Mouse (Mus musculus) inflammation-experienced regulatory T-cells, adult 6 months (primary cell): ENCODE results near the gene Hadh. TPM values are rescaled to one million over a fixed set of nuclear protein-coding genes. Genes with fewer than 3 reads are reported as not detected.

Source experiments
- ATAC-seq: one replicate; pipeline ENCODE4 v1.8.0; 2017
- polyA plus RNA-seq, 3 experiments: library from polyadenylated mRNA; unstranded; fragments of 100-300 nt; shearing (Covaris generic); gene quantifications; one replicate each; pipeline ENCODE4 v1.2.1; 2017

Hadh gene
- polyA plus RNA-seq, 3 experiments from 2014 or later = 59.7 to 85.1 (median 81.0) TPM

DNA sequence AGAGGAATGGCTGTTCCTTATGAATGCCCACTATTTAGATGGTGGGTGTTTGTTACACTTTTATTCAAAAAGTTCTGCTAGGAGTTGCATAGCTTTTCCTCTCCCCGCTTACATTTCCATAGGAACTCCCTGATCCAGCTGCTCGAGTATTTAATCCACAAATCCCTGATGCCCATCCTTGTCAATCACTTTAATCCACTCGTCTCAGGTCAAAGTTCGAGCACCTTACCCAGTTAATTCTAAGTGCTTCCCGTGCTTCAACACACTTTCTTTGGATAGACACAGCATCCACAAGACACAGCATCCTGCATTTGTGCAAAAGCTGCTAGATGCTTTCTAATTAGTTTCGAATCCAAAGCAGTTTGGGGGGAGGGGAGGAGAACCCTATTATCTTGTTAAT, 1.5 kb downstream of the Hadh start:
- ATAC-seq = no peak

DNA sequence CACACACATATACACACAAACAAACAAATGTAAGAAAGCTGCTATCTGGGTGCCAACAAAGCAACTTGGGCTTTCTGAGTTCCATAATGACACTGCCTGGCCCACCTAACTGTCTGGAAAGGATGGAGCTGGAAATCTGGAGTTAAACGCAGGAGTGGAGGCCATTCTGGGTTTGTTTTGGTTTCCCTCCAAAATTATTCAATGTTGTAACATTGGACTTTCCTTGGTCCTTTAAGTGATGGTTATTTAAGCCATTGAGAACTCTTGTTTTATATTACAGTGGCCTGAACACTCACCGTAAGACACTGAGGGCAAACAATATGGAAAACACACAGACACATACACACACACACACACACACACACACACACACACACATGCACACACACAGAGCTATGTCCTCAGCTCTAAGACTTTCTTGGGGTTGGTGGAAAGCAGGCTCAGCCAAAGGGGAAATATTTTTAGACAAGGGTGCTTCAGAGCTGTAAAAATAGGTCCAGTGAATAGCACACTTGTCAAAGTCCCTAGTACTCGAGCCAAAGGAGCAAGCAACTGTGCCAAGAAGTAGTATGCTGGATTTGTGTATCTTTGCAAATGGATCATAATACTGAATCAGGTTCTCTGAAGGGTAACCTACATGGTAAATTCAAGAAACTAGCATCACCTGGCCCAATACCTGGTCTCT, 5.4 kb downstream of the Hadh start:
- ATAC-seq = no peak

DNA sequence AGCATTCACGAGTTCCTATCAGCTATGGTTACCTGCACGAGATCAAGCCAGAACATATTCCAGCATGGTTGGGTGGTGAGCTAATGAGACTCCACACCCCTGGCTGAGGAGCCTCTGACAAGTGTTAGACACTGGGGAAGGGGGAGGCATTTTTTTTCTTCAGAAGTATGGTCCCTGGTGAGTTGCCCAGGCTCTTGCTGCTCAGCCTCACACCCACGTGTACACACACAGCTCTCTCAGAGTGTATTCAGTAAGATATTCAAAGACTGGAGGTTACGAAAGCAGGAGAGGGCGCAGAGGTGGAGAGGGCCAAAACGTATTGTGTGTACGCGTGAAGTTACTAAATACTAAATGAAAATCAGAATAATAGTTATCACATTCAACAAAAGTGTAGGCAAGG, 6.4 kb downstream of the Hadh start:
- ATAC-seq = no peak

DNA sequence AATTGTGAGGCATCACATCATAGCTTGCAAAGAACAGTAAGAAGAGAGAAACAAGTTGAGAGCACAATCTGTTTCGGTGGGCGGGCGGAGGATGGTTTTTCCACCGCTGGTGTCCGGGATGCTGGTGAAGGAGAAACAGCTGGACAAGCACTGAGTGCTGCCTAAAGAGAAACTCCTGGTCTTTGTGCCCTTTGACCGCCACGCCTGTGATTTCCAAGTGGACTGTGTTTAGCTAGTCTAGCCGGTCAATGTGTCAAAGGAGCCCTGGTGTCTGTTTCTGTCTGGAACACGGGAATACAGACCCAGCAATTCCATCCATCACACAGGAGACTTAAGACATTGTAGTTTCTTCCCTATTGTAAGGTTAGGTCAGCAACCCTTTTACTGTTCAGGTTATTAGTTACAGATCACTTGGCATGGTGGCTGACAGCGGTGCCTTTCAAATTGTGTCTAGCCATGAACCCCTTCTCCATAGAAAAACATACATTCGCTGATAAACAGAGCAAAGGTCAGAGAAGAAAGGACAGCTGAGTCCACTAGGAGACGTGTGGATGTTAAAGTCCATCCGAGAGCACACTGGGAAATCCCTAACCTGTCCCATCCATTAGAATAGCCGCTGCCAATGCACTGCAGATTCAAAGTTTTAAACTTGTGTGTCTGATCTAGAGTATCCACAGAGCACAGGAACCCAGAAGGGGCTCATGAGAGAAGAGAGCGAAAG, 8.0 kb downstream of the Hadh start:
- no peak for ATAC-seq

DNA sequence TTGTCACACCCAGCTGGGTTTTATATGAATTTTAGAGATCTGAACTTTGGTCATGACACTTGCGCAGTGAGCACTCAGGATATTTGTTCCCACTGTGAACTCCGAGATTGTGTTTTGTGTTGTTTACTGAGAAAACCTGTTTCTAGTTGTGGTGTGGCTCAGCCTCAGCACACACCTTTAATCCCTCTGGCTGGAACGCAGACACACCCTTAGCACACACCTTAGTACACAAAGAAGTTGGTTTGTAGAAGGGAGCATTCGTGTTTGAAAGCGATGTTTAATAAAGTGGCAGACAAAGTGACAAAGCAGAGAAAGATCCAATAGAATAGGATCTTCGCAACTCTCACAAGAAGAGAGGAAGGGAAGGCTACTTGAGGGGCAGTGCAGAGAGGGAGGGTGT, 11.5 kb downstream of the Hadh start:
- ATAC-seq = no peak

DNA sequence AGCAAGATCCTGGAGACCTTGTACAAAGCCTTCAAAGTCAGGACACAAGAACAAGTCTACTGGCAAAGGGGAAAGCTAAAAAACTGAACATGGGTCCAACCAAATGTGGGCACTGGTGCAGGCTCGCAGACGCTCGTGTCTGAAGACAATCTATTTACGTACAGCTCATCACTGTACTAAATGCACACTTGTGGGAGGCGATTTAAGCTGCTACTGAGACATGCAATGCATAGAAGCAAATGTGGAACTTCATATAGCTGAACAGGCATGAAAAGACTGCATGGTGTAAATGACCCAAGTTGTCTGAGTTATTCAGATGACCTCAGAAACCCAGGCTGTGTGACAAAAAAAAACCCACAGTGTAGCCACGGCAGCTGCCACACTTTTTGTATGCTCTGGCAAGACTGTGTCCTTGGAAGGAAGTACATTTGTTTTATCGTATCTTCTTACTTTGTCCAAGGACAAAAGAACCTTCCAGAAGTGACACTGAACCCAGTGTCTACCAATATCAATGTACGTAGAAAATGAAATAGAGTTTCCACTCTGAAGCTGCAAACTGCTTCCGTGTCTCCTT, 12.4 kb downstream of the Hadh start:
- ATAC-seq = no peak

DNA sequence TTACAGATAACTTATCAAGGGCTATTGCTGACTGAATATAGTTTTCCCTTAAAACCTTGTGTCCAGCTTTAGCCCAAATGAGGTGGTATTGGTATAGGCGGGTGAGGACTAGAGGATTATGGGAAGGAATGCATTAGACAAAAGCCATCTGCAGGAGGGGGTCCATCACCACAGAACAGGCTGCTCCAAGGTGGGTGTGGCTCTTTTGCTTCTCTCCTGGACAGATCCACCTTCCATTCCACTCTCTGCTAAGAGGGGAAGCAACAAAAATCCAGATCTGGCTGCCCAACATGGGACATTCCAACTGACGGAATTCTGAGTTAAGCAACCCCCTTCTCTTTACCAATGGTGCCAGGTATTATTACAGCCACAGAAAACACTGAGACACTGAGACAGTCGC, 13.0 kb downstream of the Hadh start:
- ATAC-seq = no peak

DNA sequence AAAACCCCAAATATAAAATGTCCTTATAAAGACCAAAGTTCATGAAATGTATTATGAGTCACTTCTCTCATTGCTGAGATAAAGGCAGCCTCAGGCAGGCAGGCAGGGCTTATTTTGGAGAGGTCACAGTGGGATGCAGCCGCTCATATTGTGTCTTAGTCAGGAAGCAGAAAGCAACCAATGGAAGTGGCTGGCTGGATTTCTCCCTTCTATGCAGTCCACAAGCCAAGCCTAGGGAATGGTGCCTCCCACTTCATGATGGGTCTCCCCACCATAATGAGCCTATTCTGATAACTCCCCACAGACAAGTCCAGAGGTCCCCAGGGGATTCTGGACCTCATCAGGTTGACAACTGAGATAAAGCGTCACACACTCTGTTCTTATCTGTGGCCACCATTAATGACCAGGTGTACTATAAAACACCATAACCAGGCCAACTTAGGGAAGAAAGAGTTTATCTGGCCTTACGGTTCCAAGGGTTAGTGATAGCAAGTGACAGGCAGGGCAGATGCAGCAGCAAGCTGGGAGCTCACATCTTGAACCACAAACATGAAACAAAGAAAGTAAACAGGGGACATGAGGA, 16.4 kb downstream of the Hadh start:
- ATAC-seq = no peak

DNA sequence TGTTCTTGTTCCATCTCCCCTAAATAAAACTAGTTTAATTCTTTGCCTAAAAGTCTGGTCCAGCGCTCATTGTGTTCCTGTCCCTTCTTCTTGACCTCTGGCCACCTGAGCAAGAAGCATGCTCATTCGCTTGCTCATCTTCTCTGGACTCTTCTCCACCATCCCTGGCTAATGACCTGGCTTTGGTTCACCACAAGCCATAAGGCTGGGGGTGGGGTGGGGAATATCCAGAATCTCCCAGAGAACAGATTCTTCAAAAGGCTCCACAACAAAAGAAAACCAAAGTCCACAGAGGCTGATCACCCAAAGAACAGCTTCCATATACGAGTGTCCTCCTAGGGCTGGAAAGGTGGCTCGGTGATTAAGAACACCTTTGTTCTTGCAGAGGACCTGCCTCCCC, 16.9 kb downstream of the Hadh start:
- ATAC-seq = no peak

DNA sequence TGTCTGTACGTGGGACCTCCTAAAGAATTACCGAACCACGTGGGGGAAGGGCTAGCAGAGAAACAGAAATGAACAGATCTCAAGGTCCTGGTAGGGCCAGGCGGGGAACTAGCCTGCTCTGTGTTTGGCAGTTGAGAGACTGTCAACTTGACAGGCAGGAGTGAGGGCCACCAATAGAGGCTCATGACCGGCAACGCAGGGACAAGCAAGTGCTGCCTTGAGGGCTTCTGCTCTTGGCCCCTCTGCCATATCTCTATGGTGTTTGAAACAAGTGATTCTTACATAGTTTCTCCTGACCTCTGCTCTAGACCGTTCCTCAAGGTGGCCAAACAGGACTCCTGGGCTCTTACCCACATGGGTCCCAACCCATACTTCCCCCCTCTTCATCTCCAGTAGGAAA, 20.3 kb downstream of the Hadh start:
- ATAC-seq = no peak

DNA sequence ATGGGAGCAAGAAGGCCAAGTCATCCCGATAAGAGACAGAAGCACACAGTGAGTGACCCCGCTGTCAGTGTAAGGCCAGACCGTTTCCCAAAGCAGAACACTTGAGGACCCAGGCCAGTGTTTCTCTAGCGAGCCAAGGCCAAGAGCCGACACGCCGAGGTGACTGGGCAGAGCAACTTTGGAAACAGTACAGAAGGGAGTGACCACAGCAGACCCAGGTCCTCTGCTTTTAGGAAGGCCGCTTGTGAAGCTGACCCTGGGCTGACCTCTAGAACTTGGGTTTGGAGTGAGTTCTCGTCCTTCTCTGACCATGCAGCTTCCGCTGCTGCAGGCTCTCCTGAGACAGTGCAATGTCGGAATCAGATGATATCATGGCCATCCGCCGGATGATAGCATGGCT, 20.9 kb downstream of the Hadh start:
- ATAC-seq = no peak

DNA sequence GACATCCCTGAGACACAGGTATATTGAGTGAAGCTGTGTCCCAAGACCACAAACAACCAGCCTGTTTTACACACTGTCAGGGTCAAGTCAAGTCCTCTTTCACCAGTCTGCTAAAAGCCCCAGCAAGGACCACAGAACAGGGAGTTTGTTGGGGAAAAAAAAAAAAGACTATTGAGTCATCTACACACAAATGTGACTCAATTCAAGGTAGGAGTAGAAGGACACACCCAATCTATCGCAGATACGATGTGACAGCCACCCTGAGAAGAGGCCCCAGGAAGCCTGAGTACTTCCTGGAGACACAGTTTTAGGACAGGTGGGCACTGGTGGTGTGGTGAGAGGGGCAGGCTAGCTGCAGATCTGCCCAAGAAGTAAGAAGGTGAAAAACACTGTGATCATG, 21.6 kb downstream of the Hadh start:
- ATAC-seq = peak; percentile 27

DNA sequence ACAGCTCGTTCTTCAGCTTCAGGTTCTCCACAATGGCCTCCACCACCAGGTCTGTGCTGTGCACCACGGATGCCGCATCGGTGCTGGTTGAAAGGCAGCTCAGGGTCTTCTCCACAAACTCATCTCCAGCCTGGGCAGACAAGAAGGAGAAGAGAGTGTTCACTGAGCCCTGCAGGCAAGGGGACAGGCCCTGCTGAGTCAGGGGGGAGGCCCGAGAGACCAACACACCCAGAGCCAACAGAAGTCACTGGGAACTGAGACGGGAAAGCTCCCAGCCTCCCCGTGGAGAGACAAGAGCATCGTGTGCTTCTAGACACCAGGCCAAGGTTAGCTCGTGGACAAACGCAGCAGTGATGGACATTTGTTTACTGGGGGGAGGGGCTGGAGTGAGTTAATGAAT, 23.5 kb downstream of the Hadh start:
- ATAC-seq = no peak

DNA sequence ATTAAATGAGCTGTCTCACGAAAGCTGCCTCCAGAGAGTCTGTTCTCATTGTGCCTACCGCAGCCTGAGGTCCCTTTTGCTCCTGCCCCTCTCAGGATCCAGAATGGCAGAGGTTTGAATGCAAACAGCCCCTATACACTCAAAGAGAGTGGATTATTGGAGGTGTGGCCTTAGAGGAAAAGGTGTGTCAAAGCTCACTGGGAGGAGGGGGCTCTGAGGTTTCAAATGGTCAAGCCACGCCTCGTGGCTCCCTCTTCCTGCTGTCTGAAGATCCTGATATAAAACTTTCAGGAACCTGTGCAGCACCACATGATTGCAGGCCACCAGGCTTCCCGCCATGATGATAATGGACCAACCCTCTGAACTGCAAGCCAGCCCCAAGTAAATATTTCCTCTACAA, 24.1 kb downstream of the Hadh start:
- no peak for ATAC-seq

DNA sequence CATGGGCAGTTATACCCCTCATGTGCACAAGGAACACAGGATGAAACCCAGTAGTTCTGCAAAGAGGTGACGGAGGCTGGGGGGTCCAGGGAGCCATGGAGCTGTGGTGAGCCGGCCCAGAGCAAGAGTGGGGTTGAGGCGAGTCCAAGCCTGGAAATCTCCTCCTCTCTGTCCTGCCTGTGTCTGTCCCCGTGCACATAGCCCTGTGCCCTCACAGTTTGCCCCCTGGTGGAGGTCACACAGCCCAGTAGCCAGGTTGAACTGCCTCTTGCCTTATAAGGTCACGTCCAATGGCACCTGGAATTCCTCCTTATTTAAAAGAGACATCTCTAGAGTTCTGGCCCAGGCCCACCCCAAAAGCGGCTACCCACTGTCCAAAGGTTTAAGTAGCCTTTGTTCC, 24.5 kb downstream of the Hadh start:
- no peak for ATAC-seq

DNA sequence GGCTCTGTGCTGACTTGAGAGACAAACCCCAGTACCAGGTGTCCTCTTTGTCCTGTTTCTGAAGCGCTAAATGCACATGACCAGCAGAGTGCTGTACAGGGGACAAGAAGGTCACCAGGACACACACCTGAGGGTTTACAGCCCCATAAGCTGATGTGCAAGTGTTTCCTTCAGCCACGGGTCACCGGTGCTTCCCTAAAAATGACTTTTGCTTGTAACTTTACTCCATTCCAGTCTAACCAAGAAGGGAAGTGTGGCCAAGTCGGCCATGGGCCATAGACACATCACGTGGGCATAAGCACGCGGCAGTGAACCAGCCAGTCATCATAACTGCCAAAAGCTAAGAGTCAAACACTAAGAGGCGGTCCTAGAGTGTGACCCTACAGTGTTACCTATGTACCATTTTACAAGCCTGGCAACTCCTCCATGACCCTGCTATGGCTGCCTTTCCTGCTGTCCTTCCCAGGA, 25.3 kb downstream of the Hadh start:
- no peak for ATAC-seq

DNA sequence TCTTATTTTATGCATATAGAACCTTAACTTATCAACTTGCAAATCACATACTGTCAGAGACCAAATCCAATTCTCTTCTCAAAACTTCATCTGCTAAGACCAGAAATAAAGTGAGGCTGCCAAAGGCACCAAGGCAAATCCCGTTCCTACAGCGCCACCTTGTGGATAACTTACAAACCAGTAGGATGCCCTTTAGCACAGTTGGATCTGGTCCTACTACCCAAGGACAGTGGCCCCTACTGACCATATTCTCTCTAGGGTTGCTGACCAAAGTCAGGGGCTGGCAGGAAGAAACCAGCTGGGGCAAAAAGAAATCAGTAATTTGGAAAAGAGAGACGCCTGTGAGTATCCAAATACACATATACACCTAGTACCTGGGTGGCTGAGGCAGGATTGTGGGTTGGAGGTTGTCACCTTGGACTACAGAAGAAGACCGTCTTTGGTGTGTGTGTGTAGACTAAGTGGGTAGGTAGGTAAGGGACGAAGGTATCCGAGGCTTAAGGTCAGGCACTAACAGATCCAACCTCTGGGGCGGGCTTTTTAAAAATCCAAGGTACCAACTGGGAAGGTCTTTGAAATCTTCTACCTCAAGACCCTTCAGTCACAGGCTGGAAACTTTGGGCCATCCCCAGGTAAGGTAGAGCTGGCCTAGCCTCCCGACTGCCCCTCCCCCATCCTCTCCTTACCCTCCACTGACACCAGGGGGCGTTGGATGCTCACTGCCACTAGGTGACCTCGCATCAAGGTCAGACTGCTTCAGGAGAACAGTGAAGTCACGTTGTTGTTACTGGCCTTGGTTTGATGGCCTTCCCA, 25.9 kb downstream of the Hadh start:
- peak; percentile 73 for ATAC-seq

DNA sequence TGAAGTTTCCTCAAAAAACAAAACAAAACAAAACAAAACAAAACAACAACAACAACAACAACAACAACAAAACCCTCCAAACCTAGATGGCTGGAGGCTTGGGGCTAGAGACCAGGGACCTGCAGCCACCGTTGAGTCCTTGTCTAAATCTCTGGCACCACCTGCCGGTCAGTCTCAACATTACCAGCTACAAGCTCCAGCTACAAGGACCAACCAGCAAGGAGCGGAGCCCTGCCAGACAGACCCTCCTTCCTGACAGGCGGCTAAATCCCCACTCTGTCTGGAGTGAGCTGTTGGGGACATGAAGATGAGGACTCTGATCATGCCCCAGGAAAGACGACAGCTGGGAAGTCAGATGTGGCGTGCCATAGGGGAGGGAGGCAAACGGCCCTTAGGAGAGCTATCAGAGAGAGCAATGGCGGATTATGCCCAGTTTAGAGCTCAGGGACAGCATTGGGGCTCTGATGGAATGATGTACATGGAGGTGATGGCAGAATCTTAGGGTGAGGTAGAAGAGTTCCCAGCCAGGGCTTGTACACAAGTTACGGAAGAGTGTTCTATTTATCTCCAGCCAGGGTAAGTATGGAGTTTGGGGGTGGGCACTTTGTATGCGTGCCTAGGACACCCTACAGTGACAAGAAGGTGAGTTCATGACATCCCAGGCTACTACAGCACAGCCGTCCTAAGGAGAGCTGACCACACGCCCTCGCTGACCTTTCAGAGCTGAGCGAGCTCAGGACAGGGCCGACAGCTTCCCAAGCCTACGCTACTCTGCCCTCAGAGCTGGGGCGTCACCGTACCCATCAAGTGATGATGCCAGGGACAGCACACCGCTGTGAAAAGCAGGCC, 33.9 kb downstream of the Hadh start:
- peak; percentile 80 for ATAC-seq

DNA sequence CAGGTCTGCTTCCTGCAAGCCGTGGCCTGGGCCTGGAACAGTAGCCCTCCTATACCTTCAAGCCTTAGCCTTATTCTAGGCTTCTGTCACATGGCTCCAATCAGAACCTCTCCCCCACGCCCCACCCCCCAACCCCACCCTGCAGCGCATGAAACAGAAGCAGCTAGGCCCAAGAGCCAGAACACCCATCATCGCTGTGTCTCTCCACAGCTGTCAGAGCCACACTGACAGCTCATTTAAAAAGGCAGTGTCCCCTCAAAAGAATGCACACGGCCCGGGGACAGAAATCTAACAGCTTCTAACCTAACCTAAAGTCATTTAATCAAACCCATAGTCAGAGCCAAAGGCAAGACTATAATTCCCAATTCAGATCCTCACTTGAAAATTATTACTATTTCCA, 34.8 kb downstream of the Hadh start:
- ATAC-seq = no peak

DNA sequence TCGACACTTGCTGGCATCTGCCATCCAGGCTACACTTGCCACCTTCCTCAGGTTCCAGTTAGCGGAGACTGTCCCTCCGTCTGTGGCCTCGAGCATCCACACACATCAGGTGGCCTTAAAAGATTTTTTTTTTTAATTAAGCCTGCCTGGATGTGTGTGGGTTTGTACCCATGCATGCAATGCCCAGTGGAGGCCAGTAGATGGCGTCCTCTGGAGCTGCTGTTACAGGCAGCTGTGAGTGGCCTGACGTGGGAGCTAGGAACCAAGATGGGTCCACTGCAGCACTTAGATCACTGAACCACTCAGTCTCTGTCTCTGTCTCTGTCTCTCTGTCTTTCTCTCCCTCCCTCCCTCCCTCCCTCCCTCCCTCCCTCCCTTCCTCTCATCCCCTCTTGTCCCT, 43.8 kb downstream of the Hadh start:
- ATAC-seq = no peak

DNA sequence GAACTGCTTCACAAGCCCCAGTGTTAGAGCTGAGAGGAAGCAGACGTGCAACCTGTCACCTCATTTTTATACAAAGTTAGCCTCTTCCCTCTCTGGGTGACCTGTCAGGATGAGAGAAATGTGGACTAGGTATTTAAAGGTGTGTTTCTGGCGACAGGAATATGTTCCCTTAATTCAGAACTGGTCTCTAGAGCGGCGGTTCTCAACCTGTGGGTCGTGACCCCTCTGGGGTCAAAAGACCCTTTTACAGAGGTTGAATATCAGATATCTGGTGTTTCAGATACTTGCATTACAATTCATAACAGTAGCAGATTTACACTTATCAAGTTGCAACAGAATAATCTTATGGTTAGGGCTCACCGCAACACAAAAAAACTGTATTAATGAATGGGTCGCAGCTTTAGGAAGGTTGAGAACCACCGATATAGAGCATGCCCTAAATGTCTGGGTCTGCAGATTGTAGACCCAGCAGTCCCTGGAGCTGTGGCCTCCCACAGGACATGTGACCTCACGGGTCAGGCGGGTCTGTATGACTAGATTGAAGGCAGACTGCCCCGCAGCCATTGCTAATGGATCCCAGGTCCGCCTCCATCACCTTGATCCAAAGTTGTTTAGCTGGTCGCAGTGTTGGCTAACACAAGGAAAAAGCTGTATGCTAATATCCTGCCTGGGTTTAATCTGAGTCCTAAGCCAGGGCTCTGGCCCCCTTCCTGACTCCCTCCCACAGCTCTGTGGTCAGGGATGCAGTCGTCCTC, 53.1 kb downstream of the Hadh start:
- ATAC-seq = no peak
